Mouse (Mus musculus): Measurements from ENCODE around the gene Rab3ip. TPM values are rescaled to one million over a fixed set of nuclear protein-coding genes. Genes with fewer than 3 reads are reported as not detected.

Gene Rab3ip
- polyA plus RNA-seq (2014; fragmentation: Illumina TruSeq; extraction: RNeasy Lipid Tissue Mini Kit (QIAGEN cat#74804); ENCODE audit: insufficient read depth, low read depth, low replicate concordance) = 17.9 TPM

GRCm38 (mm10) chr10:116950009-116950769 is at the start of gene Rab3ip:
Rab3ip (minus strand) TSS chr10:116950769.

DNA sequence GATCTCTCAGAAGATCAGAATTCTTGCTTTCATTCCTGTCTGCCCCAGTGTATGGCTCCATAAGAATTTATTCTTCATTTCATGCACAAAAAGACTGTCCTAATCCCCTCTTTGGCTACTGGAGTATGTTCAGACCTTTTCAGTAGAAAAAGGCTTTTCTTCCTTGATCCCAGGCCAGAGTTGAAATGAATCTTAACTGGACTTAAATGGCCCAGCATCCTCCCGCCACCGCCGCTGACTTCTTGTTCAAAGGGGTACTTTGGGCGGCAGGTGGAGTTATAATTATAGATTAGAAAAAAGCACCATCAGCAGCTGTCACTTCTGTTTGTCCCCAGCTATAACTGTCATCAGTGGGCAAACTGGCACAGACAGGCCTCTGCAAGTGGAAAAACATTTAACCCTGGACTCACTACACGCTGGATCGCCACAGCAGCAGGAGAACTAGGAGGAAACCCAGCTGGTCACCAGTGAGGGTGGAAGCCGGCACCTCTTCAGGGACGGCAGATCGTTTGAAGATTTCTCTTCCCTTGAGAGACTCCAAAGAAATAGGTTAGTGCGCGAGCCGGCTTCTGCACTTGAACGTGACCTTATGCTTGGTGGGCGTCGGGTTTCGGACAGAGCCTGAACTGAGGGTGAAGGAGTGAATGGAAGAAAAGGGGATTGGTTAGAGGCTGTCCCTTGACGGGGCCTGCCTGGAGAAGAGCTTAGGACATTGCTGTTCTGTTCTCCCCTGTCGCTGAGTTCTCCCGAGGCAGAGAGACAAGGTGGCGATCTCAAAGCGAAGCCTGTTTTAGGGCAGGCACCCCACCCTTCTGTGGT is 35.9 kb upstream of the Rab3ip start, which contains the start of gene Best3:
TSS of gene Best3 (plus strand) at position 51 of the 819 bp plus-strand sequence.

DNA sequence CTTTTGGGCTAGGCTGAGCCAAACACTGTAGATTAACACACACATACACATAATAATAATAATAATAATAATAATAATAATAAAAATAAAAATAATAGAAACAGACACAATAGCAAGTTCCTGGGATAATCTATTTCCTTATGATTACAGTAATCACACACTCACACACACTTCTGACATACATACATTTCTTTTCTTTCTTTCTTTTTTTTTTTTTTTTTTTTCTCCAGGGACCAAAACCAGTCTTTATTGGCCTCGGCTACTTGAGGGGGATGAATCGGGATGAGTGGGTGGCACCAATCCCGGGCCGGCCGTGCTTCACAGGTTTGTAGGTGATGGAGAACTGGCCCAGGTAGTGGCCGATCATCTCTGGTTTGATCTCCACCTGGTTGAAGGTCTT is 21.9 kb upstream of the Rab3ip start, which contains the start of gene Gm10271:
TSS of gene Gm10271 (minus strand) at position 101 of the 400 bp plus-strand sequence.

DNA sequence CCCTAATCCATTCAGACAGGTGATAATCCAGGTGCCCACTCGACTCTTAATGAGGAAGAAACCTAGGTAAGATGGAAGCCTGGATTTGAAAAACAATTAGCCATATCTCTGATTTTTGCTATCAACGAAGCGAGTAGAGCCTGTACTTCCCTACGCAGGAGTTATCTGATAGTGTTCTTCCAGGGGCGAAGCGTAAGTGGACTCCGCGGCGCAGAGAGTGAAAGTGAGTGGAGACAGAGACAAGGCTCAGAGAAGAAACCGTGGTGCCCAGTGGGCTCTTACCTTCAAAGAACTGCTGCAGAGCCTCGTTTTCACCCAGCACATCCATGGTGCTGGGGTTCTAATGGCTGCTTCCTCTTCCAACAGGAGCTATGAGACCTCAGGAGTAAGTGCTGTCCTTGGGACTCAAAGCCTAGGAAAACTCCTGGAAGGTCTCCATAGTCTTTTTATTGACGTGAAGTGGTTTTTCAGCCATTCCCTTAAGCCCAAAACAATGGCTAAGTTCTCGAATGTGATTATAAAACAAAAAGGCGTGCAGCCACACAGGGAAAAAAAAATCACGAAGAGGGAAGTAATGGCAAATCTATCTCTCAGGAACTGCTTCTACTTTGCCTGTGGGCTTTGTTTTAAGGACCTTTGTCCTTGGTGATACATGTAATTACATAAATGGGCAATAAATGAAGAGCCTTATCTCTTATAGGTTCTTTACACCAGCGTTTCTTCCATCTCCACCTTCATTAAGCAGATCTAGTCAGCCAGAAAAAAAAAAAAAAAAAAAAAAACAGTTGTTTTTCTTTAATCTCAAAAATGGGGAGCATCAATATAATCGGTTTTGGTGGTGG is 54.0 kb downstream of the Rab3ip start, which contains the start of gene Myrfl:
TSS of gene Myrfl (minus strand) at position 584 of the 842 bp plus-strand sequence.

Other genes starting within 250 kb of the Rab3ip start
- gene Myrfl, start 53.9 kb downstream of the Rab3ip start, polyA plus RNA-seq (2014; fragmentation: Illumina TruSeq; extraction: RNeasy Lipid Tissue Mini Kit (QIAGEN cat#74804); ENCODE audit: insufficient read depth, low read depth, low replicate concordance) = not detected
- not detected for gene Gm10271, start 21.8 kb upstream of the Rab3ip start, polyA plus RNA-seq (2014; fragmentation: Illumina TruSeq; extraction: RNeasy Lipid Tissue Mini Kit (QIAGEN cat#74804); ENCODE audit: insufficient read depth, low read depth, low replicate concordance)
- gene Best3, start 35.5 kb upstream of the Rab3ip start, polyA plus RNA-seq (2014; fragmentation: Illumina TruSeq; extraction: RNeasy Lipid Tissue Mini Kit (QIAGEN cat#74804); ENCODE audit: insufficient read depth, low read depth, low replicate concordance) = 0.11 TPM
- gene Lrrc10, start 94.6 kb upstream of the Rab3ip start, polyA plus RNA-seq (2014; fragmentation: Illumina TruSeq; extraction: RNeasy Lipid Tissue Mini Kit (QIAGEN cat#74804); ENCODE audit: insufficient read depth, low read depth, low replicate concordance) = 1.6 TPM
- gene Cct2, start 113.0 kb upstream of the Rab3ip start, polyA plus RNA-seq (2014; fragmentation: Illumina TruSeq; extraction: RNeasy Lipid Tissue Mini Kit (QIAGEN cat#74804); ENCODE audit: insufficient read depth, low read depth, low replicate concordance) = 103 TPM
- gene Frs2, start 197.8 kb upstream of the Rab3ip start, polyA plus RNA-seq (2014; fragmentation: Illumina TruSeq; extraction: RNeasy Lipid Tissue Mini Kit (QIAGEN cat#74804); ENCODE audit: insufficient read depth, low read depth, low replicate concordance) = 6.7 TPM